Mouse (Mus musculus) liver, embryonic 14 days (tissue): Measurements from ENCODE around the gene Snrpn. TPM values are rescaled to one million over a fixed set of nuclear protein-coding genes. Genes with fewer than 3 reads are reported as not detected.

Experiments
- polyA plus RNA-seq: library from polyadenylated mRNA; depleted of rRNA; stranded (reverse); fragments of >200 nt; gene quantifications from 2 replicates; pipeline ENCODE4 v1.2.3, GENCODE M21; 2012; rRNA removed

Snrpn gene
- 4.9 and 5.2 TPM in 2 replicates for polyA plus RNA-seq

GRCm38 (mm10) chr7:60139742-60140480, at the start of gene Snrpn:
Gene Snrpn (minus strand): TSS chr7:60140219.

GRCm38 (mm10) chr7:60004606-60005330, 135.3 kb downstream of the Snrpn start, which contains the start of the genes Snurf and Gm38393:
Gene Snurf (minus strand): TSS chr7:60005049.
Gene Gm38393 (minus strand): TSS chr7:60005064.

Other genes with a start within 250 kb of the Snrpn start
- gene Snurf, start 135.2 kb downstream of the Snrpn start, polyA plus RNA-seq: not detected in 2 replicates
- gene Gm38393, start 135.2 kb downstream of the Snrpn start, polyA plus RNA-seq: 0.68 and 0.91 TPM in 2 replicates